Mouse (Mus musculus): Measurements from ENCODE around the gene Gm21830. TPM values are rescaled to one million over a fixed set of nuclear protein-coding genes. Genes with fewer than 3 reads are reported as not detected.

Gene Gm21830
- not detected in 2 replicates for polyA plus RNA-seq (2012; rRNA removed)

GRCm38 (mm10) chr2:67413425-67413824, at the start of gene Gm21830:
Gene Gm21830 (plus strand): TSS chr2:67413725.

DNA sequence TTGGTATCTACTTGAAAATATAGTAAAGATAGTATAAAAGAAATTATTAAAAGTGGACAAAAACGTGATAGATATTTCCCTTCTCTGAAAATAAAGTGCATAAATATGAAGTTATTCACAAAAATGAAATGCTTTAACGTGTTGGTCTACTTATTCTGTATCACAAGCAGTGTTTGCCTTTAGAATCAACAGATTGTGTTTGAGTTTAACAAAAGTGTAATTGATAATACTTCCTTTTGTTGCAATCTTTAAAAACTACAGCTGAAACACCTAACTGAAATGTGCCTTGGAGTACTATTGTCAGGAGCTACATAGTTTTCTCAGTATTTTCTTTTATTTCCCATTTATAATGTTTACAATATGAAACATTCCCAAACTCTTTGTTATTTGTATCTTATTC, 19.6 kb downstream of the Gm21830 start, which contains the start of gene Gm26727:
TSS of gene Gm26727 (minus strand) at position 101 of the 400 bp plus-strand sequence.

GRCm38 (mm10) chr2:67445780-67446179, 32.3 kb downstream of the Gm21830 start, which contains the start of gene Xirp2:
Gene Xirp2 (plus strand): TSS chr2:67446002.

Other genes starting within 250 kb of the Gm21830 start
- gene Gm26727, start 19.5 kb downstream of the Gm21830 start, polyA plus RNA-seq (2012; rRNA removed) = not detected in 2 replicates
- gene Xirp2, start 32.3 kb downstream of the Gm21830 start, polyA plus RNA-seq (2012; rRNA removed) = 0.05 and 0.14 TPM in 2 replicates
- 0.10 and 0.13 TPM in 2 replicates for gene B3galt1, start 152.1 kb downstream of the Gm21830 start, polyA plus RNA-seq (2012; rRNA removed)